Mouse (Mus musculus) liver, postnatal 0 days (tissue): ENCODE data around the gene Slc39a2. TPM values are rescaled to one million over a fixed set of nuclear protein-coding genes. Genes with fewer than 3 reads are reported as not detected.
"Not testable (repeated sequence)": the region's sequence is repeated elsewhere in the genome, so short reads cannot be mapped to it uniquely, and the experiment has no call there.

ENCODE experiments used
- ATAC-seq: fragments of 200-750 bp; cut with Nextera tagmentation; 2 replicates; pipeline ENCODE4 v1.8.0; 2017; ENCODE audit warnings: mild to moderate bottlenecking, moderate library complexity
- DNase-seq: peaks from one replicate; pipeline ENCODE4 v3.0.0-alpha.2; 2016
- H3K27ac ChIP-seq: fragments of 300-500 bp; sonication (generic); 2 replicates; pipeline ENCODE4 v1.5.1; 2014; ENCODE audit warnings: antibody characterized with exemption, moderate library complexity, mild to moderate bottlenecking, low read depth
- H3K27me3 ChIP-seq: fragments of 300-500 bp; sonication (generic); 2 replicates; pipeline ENCODE4 v1.6.1; 2014; ENCODE audit warnings: low read length, control low read depth, mixed read lengths; ENCODE audit not compliant: insufficient read depth
- H3K36me3 ChIP-seq: fragments of 300-500 bp; sonication (generic); replicated peaks from 2 replicates; pipeline ENCODE4 v1.6.1; 2014; ENCODE audit warnings: mild to moderate bottlenecking, control low read depth, low read length, moderate library complexity, mixed read lengths; ENCODE audit not compliant: insufficient read depth
- H3K4me1 ChIP-seq: fragments of 300-500 bp; sonication (generic); 2 replicates; pipeline ENCODE4 v1.6.1; 2014; ENCODE audit warnings: antibody characterized with exemption, mild to moderate bottlenecking, control low read depth; ENCODE audit not compliant: insufficient read depth
- H3K4me2 ChIP-seq: fragments of 300-500 bp; sonication (generic); 2 replicates; pipeline ENCODE4 v1.6.1; 2014; ENCODE audit warnings: low read depth, mild to moderate bottlenecking, low read length, moderate library complexity, mixed read lengths
- H3K4me3 ChIP-seq: fragments of 300-500 bp; sonication (generic); 2 replicates; pipeline ENCODE4 v1.5.1; 2014; ENCODE audit warnings: low read depth, low read length
- H3K9ac ChIP-seq: fragments of 300-500 bp; sonication (generic); replicated peaks from 2 replicates; pipeline ENCODE4 v1.6.1; 2014; ENCODE audit warnings: mild to moderate bottlenecking, moderate library complexity
- H3K9me3 ChIP-seq: fragments of 300-500 bp; sonication (generic); 2 replicates; pipeline ENCODE4 v1.6.1; 2016; ENCODE audit warnings: mild to moderate bottlenecking, control low read depth, low read length, mixed read lengths
- CTCF ChIP-seq: sonication (generic); IDR thresholded peaks from 2 replicates; pipeline ENCODE4 v1.5.1; 2016; ENCODE audit warnings: antibody characterized with exemption, low read depth
- EP300 ChIP-seq: IDR thresholded peaks from 2 replicates; pipeline ENCODE4 v1.6.1; 2016; ENCODE audit warnings: antibody characterized with exemption, low read depth, mild to moderate bottlenecking
- WGBS: fragments of 180-500 bp; shearing (Covaris S2); extraction: QIAGEN DNeasy Blood & Tissue Kit; methylation state at CpG from one replicate; pipeline ENCODE4 v1.1.7; 2014; ENCODE audit not compliant: insufficient replicate concordance; 5-methylcytosine and 5-hydroxymethylcytosine counted together
- polyA plus RNA-seq: library from polyadenylated mRNA; unstranded; fragments of >200 nt; fragmentation: Nextera tagmentation; extraction: Ambion mirVana; gene quantifications from 2 replicates; pipeline ENCODE4 v1.2.1, GENCODE M21; 2015

Slc39a2 gene
- polyA plus RNA-seq, 1 experiment from 2014 or later: 0.07 TPM

- not testable (repeated sequence) for H3K4me3 ChIP-seq, H3K9ac ChIP-seq, H3K27ac ChIP-seq, DNase-seq, H3K9me3 ChIP-seq, H3K4me2 ChIP-seq, H3K4me1 ChIP-seq, ATAC-seq, H3K27me3 ChIP-seq, H3K36me3 ChIP-seq
- TF ChIP-seq CTCF: peak; percentile 51
- WGBS: 19% methylated on average over 1 of the region's 1 CpGs
Observed at GRCm38 (mm10) chr14:51863603-51864002, 29.1 kb upstream of the Slc39a2 start.

- H3K9me3 ChIP-seq: no peaks in the 10 kb centered on the region
- no peaks in the 10 kb centered on the region for H3K27me3 ChIP-seq
- H3K27ac ChIP-seq: no peak overlapping the region
- TF ChIP-seq CTCF (no peak), EP300 (no peak)
- H3K4me3 ChIP-seq: no peak overlapping the region
- H3K4me1 ChIP-seq: no peaks in the 10 kb centered on the region
- DNase-seq (no peak), ATAC-seq (peak; percentile 94)
- H3K9ac ChIP-seq: no peak overlapping the region
- no peak overlapping the region for H3K4me2 ChIP-seq
- WGBS: 55% methylated on average over 2 of the region's 2 CpGs
- no peaks in the 10 kb centered on the region for H3K36me3 ChIP-seq
Observed at GRCm38 (mm10) chr14:51870756-51871155, 21.9 kb upstream of the Slc39a2 start.

- no peaks in the 10 kb centered on the region for H3K4me1 ChIP-seq
- TF ChIP-seq CTCF (no peak), EP300 (no peak)
- H3K4me2 ChIP-seq: no peak overlapping the region
- no peak for ATAC-seq
- H3K36me3 ChIP-seq: no peaks in the 10 kb centered on the region
- no peak for DNase-seq
- H3K9me3 ChIP-seq: no peaks in the 10 kb centered on the region
- WGBS: 78% methylated on average over 9 of the region's 9 CpGs
- H3K9ac ChIP-seq: no peak overlapping the region
- no peak overlapping the region for H3K27ac ChIP-seq
- no peak overlapping the region for H3K4me3 ChIP-seq
- no peaks in the 10 kb centered on the region for H3K27me3 ChIP-seq
Observed at GRCm38 (mm10) chr14:51871741-51872140, 20.9 kb upstream of the Slc39a2 start.

- Histone ChIP-seq H3K4me1 (no peaks in the 10 kb centered on the region), H3K9ac (no peak overlapping the region), H3K36me3 (no peaks in the 10 kb centered on the region), H3K9me3 (no peaks in the 10 kb centered on the region), H3K4me2 (no peak overlapping the region), H3K27me3 (no peaks in the 10 kb centered on the region), H3K4me3 (no peak overlapping the region), H3K27ac (no peak overlapping the region)
- 67% methylated on average over 3 of the region's 3 CpGs for WGBS
- DNase-seq: no peak
- ATAC-seq: no peak
- no peak for TF ChIP-seq EP300
- TF ChIP-seq CTCF: no peak
Observed at GRCm38 (mm10) chr14:51877517-51877916, 15.2 kb upstream of the Slc39a2 start.

- peaks cover 8% of the 10 kb centered on the region for H3K4me1 ChIP-seq
- no peaks in the 10 kb centered on the region for H3K27me3 ChIP-seq
- peak overlapping the region; percentile 96 for H3K4me2 ChIP-seq
- H3K9ac ChIP-seq: no peak overlapping the region
- DNase-seq (peak; percentile 73), ATAC-seq (peak; percentile 28)
- H3K27ac ChIP-seq: peak overlapping the region; percentile 50
- under 1% methylated on average over 4 of the region's 4 CpGs for WGBS
- H3K9me3 ChIP-seq: no peaks in the 10 kb centered on the region
- peak overlapping the region; percentile 73 for H3K4me3 ChIP-seq
- peaks cover 5% of the 10 kb centered on the region for H3K36me3 ChIP-seq
- TF ChIP-seq EP300 (no peak), CTCF (peak; percentile 77)
Observed at GRCm38 (mm10) chr14:51883527-51884030, 9.1 kb upstream of the Slc39a2 start.

- H3K9ac ChIP-seq: no peak overlapping the region
- peak overlapping the region; percentile 50 for H3K27ac ChIP-seq
Observed at GRCm38 (mm10) chr14:51884031-51884544, 8.6 kb upstream of the Slc39a2 start.

More at GRCm38 (mm10) chr14:51884031-51884544, 8.6 kb upstream of the Slc39a2 start:
- H3K36me3 ChIP-seq: peaks cover 10% of the 10 kb centered on the region
- peak overlapping the region; percentile 73 for H3K4me3 ChIP-seq
- ATAC-seq (peak; percentile 22), DNase-seq (no peak)
- H3K9me3 ChIP-seq: no peaks in the 10 kb centered on the region
- H3K4me1 ChIP-seq: peaks cover 8% of the 10 kb centered on the region
- H3K4me2 ChIP-seq: peak overlapping the region; percentile 96
- TF ChIP-seq EP300 (no peak), CTCF (no peak)
- under 1% methylated on average over 14 of the region's 14 CpGs for WGBS
- no peaks in the 10 kb centered on the region for H3K27me3 ChIP-seq
